Mouse (Mus musculus) cerebellum, adult 11 months (tissue): ENCODE data around the gene Ccdc160.

ENCODE experiments used
- DNase-seq: peaks from one replicate; pipeline ENCODE4 v3.0.0; 2022

Ccdc160 gene

DNA sequence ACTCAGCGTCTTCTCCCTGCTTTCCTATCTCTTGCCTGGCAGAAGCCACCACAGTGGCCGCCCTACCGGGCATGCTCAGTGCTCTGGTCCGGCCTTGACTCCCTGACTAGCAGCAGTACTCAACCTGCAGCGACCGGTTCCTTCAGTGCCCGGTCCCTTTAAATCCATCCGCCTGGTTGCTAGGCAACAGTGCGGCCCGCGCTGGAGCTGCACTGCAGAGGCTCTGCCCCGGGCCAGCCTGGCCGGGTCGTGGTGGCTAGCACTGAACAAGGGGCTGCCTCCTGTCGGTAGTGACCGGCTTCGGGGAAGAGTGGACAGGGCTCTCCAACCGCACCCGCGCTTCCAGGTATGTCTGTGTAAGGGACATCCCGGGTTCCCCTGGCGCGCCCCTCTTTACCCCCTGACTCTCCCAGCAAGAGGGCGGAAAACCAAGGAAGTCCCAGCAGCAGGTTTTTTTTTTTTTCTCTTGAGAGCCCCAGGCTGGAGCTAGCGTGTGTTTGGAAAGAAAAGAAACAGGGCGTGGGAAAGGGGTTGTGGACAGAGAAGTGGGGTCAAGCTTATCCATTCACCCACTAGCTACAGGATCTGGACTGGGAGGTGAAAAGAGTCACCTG, at the start of gene Ccdc160:
Gene Ccdc160 (plus strand): TSS at position 221 of the 614 bp plus-strand sequence.
- peak; percentile 50 for DNase-seq

GRCm38 (mm10) chrX:52743781-52744180, 47.2 kb upstream of the Ccdc160 start:
- DNase-seq: no peak

- no peak for DNase-seq
These were observed 46.6 kb upstream of the Ccdc160 start for GRCm38 (mm10) chrX:52744201-52745051.

DNA sequence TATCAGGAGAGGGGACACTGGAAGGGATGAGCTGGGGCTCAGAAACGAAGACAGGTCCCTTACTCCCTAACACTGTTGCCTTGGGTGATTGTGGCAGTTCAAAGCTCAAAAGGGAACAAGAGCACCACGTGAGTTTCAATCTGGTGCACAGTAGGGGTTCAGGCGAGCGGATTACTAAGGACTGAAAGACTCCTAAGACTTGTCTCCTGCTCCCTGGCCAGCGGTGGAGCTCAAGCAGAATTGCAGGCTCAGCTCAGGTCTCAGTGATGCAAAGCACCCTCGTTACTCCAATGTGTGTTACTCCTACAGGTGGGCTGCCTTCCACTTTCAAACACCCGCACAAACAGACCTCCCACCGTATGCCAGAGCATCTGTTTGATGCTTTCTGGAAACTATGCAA, 45.5 kb upstream of the Ccdc160 start:
- no peak for DNase-seq

GRCm38 (mm10) chrX:52745917-52746316, 45.1 kb upstream of the Ccdc160 start:
- no peak for DNase-seq

DNA sequence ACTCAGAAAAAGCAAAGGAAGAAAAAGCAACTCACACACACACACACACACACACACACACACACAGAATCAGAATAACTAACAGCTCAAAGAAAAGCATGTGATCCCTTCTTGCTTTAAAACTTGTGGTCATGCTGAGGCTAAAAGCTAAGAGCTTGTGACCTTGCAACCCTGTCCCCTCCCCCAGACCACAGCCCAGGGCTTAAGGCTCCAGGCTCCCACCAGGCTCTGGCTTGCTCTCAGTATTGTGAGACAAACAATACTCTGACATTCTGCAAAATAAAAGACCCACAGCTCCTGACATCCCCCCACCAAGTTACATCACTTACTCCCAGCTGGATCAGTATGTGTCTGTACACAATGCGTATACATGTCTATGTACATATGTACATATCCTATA, 44.2 kb upstream of the Ccdc160 start:
- DNase-seq: no peak

DNA sequence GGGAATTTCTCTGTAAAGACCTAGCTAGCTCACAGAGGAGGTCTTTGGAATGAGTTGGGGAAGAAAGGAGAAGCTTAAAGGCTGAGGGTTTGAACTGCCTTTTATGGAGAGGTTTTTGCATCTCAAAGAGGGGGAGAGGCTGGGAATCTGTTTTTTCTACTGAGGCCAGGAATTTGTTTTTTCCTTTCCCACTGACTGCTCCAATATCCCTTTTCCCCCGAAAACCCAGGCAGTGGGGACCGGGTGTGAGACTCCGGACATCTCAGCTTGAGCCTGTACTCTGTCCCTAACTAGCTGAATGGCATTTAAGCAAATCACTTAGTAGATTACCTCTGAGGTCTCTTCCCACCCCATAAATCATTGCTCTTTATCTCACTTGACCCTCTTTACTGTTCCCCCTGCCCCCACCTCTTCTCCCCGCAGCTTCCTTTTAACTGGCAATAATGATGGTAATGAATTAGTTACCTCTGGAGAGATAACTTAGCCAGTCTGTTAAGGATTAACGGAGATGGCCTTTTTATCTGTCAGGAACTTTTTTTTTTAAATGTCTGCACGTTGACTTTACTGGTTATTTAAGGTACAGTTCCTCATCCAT, 37.4 kb upstream of the Ccdc160 start:
- no peak for DNase-seq

DNA sequence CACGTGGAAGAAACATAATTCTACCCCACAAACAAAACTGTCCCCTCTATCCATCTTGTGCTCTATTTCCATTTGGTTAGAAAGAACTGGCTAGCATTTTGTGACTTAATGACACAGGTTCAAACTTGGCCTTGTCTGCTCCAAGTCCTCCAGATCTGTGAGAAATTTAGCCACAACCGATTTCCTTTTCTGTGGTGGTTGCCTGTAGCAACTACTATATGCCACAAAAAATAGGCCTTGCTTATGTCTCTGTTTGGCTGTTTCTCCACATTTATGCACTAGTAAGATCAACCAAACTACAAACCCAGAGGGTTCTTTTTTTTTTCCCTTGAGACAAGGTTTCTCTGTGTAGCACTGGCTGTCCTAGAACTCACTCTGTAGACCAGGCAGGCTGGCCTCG, 33.8 kb upstream of the Ccdc160 start:
- DNase-seq: no peak

- no peak for DNase-seq
These were observed 31.8 kb upstream of the Ccdc160 start for GRCm38 (mm10) chrX:52759232-52759631.

GRCm38 (mm10) chrX:52760191-52760945, 30.6 kb upstream of the Ccdc160 start:
- no peak for DNase-seq

DNA sequence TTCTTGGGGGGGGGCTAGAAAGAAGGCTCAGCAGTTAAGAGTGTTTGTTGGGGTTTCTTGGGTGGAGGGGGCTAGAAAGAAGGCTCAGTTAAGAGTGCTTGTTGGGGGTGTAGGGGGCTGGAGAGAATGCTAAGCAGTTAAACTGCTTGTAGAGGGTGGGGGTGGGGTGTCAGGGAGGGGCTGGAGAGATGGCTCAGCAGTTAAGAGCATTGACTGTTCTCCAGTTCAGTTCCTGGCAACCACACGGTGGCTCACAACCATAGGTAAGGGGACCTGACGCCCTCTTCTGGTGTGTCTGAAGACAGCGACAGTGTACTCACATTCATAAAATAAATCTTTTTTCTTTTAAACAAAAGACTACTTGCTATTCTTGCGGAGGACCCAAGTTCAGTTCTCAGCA, 28.8 kb upstream of the Ccdc160 start:
- DNase-seq: no peak

DNA sequence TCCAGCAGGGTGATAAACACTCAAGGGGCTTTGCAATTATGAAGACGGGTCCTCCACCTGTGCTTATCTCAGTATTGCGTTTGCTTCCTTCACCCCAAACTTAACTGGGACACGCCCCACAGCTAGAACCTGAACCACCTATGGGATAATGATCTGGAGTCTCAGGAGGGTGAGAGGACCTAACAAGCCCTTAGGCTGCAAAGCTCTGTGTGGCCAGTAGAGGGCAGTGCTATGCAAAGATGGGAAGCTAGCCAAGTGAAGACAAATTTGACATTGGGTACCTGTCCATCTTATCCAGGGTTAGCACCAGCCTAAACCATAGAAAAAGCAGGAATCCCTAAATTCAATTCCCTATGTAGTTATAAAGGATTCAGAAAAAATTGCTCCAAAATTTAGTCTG, 15.0 kb upstream of the Ccdc160 start:
- DNase-seq: peak; percentile 7

GRCm38 (mm10) chrX:52777671-52778070, 13.3 kb upstream of the Ccdc160 start:
- no peak for DNase-seq

GRCm38 (mm10) chrX:52783898-52784297, 7.1 kb upstream of the Ccdc160 start:
- DNase-seq: no peak

- DNase-seq: no peak
These were observed 1.1 kb downstream of the Ccdc160 start for GRCm38 (mm10) chrX:52791944-52792719.

DNA sequence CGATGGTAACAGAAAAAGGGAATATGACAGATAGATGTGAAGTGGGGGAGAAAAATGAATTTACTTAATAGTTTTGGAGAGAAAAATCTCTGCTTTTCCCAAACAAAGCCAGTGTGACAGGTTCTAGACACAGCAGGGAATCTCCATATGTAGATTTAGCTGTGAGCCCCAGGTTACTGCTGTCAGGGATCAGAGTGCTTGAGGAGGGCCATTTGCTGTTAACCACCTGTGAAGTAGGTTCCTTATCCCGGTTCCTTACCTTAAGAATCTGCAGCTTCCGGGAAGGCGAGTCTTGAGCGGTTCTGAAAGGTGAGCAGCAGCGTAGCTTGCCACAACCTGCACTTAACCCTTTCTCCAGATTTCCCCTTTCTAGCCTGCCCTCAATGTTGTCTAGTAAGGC, 1.9 kb downstream of the Ccdc160 start:
- no peak for DNase-seq

- no peak for DNase-seq
These were observed 4.8 kb downstream of the Ccdc160 start for GRCm38 (mm10) chrX:52795816-52796215.

GRCm38 (mm10) chrX:52797031-52797625, 6.1 kb downstream of the Ccdc160 start:
- DNase-seq: no peak

DNA sequence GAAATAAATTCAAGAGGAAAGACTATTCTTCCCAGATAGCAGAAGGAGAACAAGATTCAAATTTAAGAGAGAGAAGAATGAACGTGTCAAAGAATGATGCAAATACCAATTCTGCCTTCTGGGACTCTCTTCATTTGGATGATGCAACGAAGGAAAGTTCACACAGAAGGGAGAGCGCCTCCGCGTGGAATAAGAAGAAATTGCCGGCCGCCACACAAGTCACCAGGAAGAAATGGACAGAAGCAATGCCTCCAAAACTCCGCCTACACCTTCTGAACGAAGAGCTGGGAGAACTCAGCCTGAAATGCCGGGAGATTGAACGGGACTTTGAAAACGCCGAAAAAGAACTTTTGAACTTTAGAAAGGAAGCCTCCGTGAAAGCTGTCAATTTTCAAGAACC, 7.3 kb downstream of the Ccdc160 start:
- no peak for DNase-seq

- no peak for DNase-seq
These were observed 8.6 kb downstream of the Ccdc160 start for GRCm38 (mm10) chrX:52799566-52799965.

DNA sequence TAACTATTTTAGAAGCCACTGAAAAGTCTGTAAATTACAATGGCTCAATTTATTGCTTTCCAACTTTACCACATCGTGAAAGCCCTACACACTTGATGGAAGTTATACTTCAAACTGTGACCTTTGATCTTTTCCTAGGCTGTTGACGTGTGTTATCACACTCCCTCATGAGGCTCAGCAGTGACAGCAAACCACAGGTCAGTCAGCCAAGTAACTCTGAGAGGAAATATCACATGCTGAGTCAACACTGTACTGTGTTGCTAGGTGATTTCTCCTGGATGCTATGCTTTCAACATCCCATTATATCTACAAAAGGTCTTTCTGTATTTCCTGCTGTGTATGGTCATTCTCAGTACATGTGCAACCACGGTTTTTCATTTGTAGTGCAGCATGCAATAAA, 28.3 kb downstream of the Ccdc160 start:
- DNase-seq: no peak
